Mouse (Mus musculus): ENCODE data around the gene Nudt2. TPM values are rescaled to one million over a fixed set of nuclear protein-coding genes. Genes with fewer than 3 reads are reported as not detected.

Nudt2 gene
- total and polyA plus RNA-seq, 2 experiments from 2014 or later, result 37.6 to 42.0 TPM

GRCm38 (mm10) chr4:41479456-41479804 lies 14.5 kb downstream of the Nudt2 start:
- peak; percentile 35 for DNase-seq (ENCODE audit: low spot score)
- H3K4me1 ChIP-seq (ENCODE audit: control insufficient read depth, insufficient read depth), result peaks cover 4% of the 10 kb centered on the region; the same call in 1 of the 2 replicates
- no peak overlapping the region for H3K27ac ChIP-seq (ENCODE audit: low read depth)
- H3K4me2 ChIP-seq (ENCODE audit: low read depth, low read length), result no peak overlapping the region
- TF ChIP-seq EP300 (IDR thresholded peaks at IDR 0.05; ENCODE audit: low read depth), result no peak
- no peak for TF ChIP-seq CTCF (IDR thresholded peaks at IDR 0.05; ENCODE audit: low read depth)
- no peaks in the 10 kb centered on the region for H3K9me3 ChIP-seq (replicated peaks; ENCODE audit: control insufficient read depth, low read length)
- 59% methylated on average over 1 of the region's 1 CpGs for WGBS
- no peak overlapping the region for H3K9ac ChIP-seq (replicated peaks; ENCODE audit: low read depth, low read length)
- peaks cover 5% of the 10 kb centered on the region for H3K36me3 ChIP-seq (replicated peaks; ENCODE audit: control insufficient read depth, insufficient read depth, low read length)
- H3K27me3 ChIP-seq (ENCODE audit: control insufficient read depth, insufficient read depth, low read length), result no peaks in the 10 kb centered on the region
- ATAC-seq (ENCODE audit: insufficient read depth, low read depth), result peak; percentile 32; the same call in 1 of the 2 replicates
- no peak overlapping the region for H3K4me3 ChIP-seq (ENCODE audit: low read depth, low read length)

- ATAC-seq (ENCODE audit: insufficient read depth, low read depth), result no peak
- H3K4me2 ChIP-seq (ENCODE audit: low read depth, low read length), result no peak overlapping the region
- 63% methylated on average over 8 of the region's 8 CpGs for WGBS
- peaks cover 5% of the 10 kb centered on the region for H3K36me3 ChIP-seq (replicated peaks; ENCODE audit: control insufficient read depth, insufficient read depth, low read length)
- no peaks in the 10 kb centered on the region for H3K9me3 ChIP-seq (replicated peaks; ENCODE audit: control insufficient read depth, low read length)
- H3K27ac ChIP-seq (ENCODE audit: low read depth), result peak overlapping the region; percentile 52
- H3K4me3 ChIP-seq (ENCODE audit: low read depth, low read length), result no peak overlapping the region
- no peak for TF ChIP-seq EP300 (IDR thresholded peaks at IDR 0.05; ENCODE audit: low read depth)
- TF ChIP-seq CTCF (IDR thresholded peaks at IDR 0.05; ENCODE audit: low read depth), result no peak
- H3K9ac ChIP-seq (replicated peaks; ENCODE audit: low read depth, low read length), result no peak overlapping the region
- peaks cover 4% of the 10 kb centered on the region; the same call in 1 of the 2 replicates for H3K4me1 ChIP-seq (ENCODE audit: control insufficient read depth, insufficient read depth)
- no peaks in the 10 kb centered on the region for H3K27me3 ChIP-seq (ENCODE audit: control insufficient read depth, insufficient read depth, low read length)
- DNase-seq (ENCODE audit: low spot score), result no peak
Observed at GRCm38 (mm10) chr4:41480254-41480653, 15.3 kb downstream of the Nudt2 start.

GRCm38 (mm10) chr4:41481601-41482017 lies 16.7 kb downstream of the Nudt2 start:
- H3K27me3 ChIP-seq (ENCODE audit: control insufficient read depth, insufficient read depth, low read length), result no peaks in the 10 kb centered on the region

GRCm38 (mm10) chr4:41492951-41493350 lies 28.0 kb downstream of the Nudt2 start:
- 80% methylated on average over 7 of the region's 7 CpGs for WGBS
- Histone ChIP-seq H3K4me3 (ENCODE audit: low read depth, low read length) (no peak overlapping the region), H3K36me3 (replicated peaks; ENCODE audit: control insufficient read depth, insufficient read depth, low read length) (no peaks in the 10 kb centered on the region), H3K9me3 (replicated peaks; ENCODE audit: control insufficient read depth, low read length) (no peaks in the 10 kb centered on the region), H3K27ac (ENCODE audit: low read depth) (no peak overlapping the region), H3K9ac (replicated peaks; ENCODE audit: low read depth, low read length) (no peak overlapping the region), H3K27me3 (ENCODE audit: control insufficient read depth, insufficient read depth, low read length) (peaks cover 17% of the 10 kb centered on the region), H3K4me1 (ENCODE audit: control insufficient read depth, insufficient read depth) (peaks cover 5% of the 10 kb centered on the region; the same call in 1 of the 2 replicates), H3K4me2 (ENCODE audit: low read depth, low read length) (no peak overlapping the region)
- TF ChIP-seq CTCF (IDR thresholded peaks at IDR 0.05; ENCODE audit: low read depth) (no peak), EP300 (IDR thresholded peaks at IDR 0.05; ENCODE audit: low read depth) (no peak)
- no peak for ATAC-seq (ENCODE audit: insufficient read depth, low read depth)
- no peak for DNase-seq (ENCODE audit: low spot score)

More at GRCm38 (mm10) chr4:41481601-41482017, 16.7 kb downstream of the Nudt2 start:
- H3K27ac ChIP-seq (ENCODE audit: low read depth), result 0 out of 2 replicates have a peak overlapping the region, but pooled peaks have one; percentile 9
- DNase-seq (ENCODE audit: low spot score) (no peak), ATAC-seq (ENCODE audit: insufficient read depth, low read depth) (peak; percentile 30; the same call in 1 of the 2 replicates)
- H3K36me3 ChIP-seq (replicated peaks; ENCODE audit: control insufficient read depth, insufficient read depth, low read length), result peaks cover 5% of the 10 kb centered on the region
- H3K4me2 ChIP-seq (ENCODE audit: low read depth, low read length), result no peak overlapping the region
- 0 out of 2 replicates have a peak, but pooled peaks cover 4% of the 10 kb centered on the region for H3K9me3 ChIP-seq (replicated peaks; ENCODE audit: control insufficient read depth, low read length)
- H3K4me3 ChIP-seq (ENCODE audit: low read depth, low read length), result no peak overlapping the region
- H3K4me1 ChIP-seq (ENCODE audit: control insufficient read depth, insufficient read depth), result peaks cover 4% of the 10 kb centered on the region; the same call in 1 of the 2 replicates
- TF ChIP-seq EP300 (IDR thresholded peaks at IDR 0.05; ENCODE audit: low read depth) (no peak), CTCF (IDR thresholded peaks at IDR 0.05; ENCODE audit: low read depth) (no peak)
- 26% methylated on average over 6 of the region's 6 CpGs for WGBS
- H3K9ac ChIP-seq (replicated peaks; ENCODE audit: low read depth, low read length), result no peak overlapping the region

- Histone ChIP-seq H3K27ac (ENCODE audit: low read depth) (no peak overlapping the region), H3K4me2 (ENCODE audit: low read depth, low read length) (no peak overlapping the region), H3K9ac (replicated peaks; ENCODE audit: low read depth, low read length) (no peak overlapping the region), H3K4me3 (ENCODE audit: low read depth, low read length) (no peak overlapping the region), H3K27me3 (ENCODE audit: control insufficient read depth, insufficient read depth, low read length) (peaks cover 23% of the 10 kb centered on the region), H3K36me3 (replicated peaks; ENCODE audit: control insufficient read depth, insufficient read depth, low read length) (no peaks in the 10 kb centered on the region), H3K9me3 (replicated peaks; ENCODE audit: control insufficient read depth, low read length) (no peaks in the 10 kb centered on the region), H3K4me1 (ENCODE audit: control insufficient read depth, insufficient read depth) (peaks cover 7% of the 10 kb centered on the region; the same call in 1 of the 2 replicates)
- 80% methylated on average over 3 of the region's 3 CpGs for WGBS
- ATAC-seq (ENCODE audit: insufficient read depth, low read depth) (no peak), DNase-seq (ENCODE audit: low spot score) (no peak)
- TF ChIP-seq CTCF (IDR thresholded peaks at IDR 0.05; ENCODE audit: low read depth), result no peak
- TF ChIP-seq EP300 (IDR thresholded peaks at IDR 0.05; ENCODE audit: low read depth), result no peak
Observed at GRCm38 (mm10) chr4:41493464-41494116, 28.6 kb downstream of the Nudt2 start.
